Mouse (Mus musculus) liver, embryonic 14.5 days (tissue): ENCODE results near the gene Rab3il1. TPM values are rescaled to one million over a fixed set of nuclear protein-coding genes. Genes with fewer than 3 reads are reported as not detected.
A peak's percentile ranks its signal among the peaks of the same experiment; 100 is the strongest.
"Not testable (repeated sequence)": the region's sequence is repeated elsewhere in the genome, so short reads cannot be mapped to it uniquely, and the experiment has no call there.

Experiments
- ATAC-seq: fragments of 200-750 bp; cut with Nextera tagmentation; 2 replicates; pipeline ENCODE4 v1.8.0; 2017; ENCODE audit warnings: moderate number of reproducible peaks, mild to moderate bottlenecking, moderate library complexity; ENCODE audit not compliant: insufficient read depth
- DNase-seq, 3 experiments: peaks; one replicate each; pipeline ENCODE4 v3.0.0-alpha.2; 2012 to 2013; ENCODE audit warnings: low read depth in 3 of 3, low spot score in 3 of 3
- H3K27ac ChIP-seq: fragments of 300-500 bp; sonication (generic); 2 replicates; pipeline ENCODE4 v1.5.1; 2014; ENCODE audit warnings: moderate library complexity, mild to moderate bottlenecking, control low read depth, inconsistent platforms
- H3K27me3 ChIP-seq: fragments of 300-500 bp; sonication (generic); 2 replicates; pipeline ENCODE4 v1.6.1; 2014; ENCODE audit warnings: mild to moderate bottlenecking, low read length, moderate library complexity; ENCODE audit not compliant: control insufficient read depth, insufficient read depth
- H3K36me3 ChIP-seq: fragments of 300-500 bp; sonication (generic); replicated peaks from 2 replicates; pipeline ENCODE4 v1.6.1; 2014; ENCODE audit warnings: low read depth; ENCODE audit not compliant: control insufficient read depth, insufficient read depth
- H3K4me1 ChIP-seq, 2 experiments: fragments of 200-500 bp in 1 of 2; fragments of 300-500 bp in 1 of 2; sonication (generic) in 1 of 2; replicated peaks; 2 replicates each; pipeline ENCODE4 v1.6.1; 2012 to 2014; ENCODE audit warnings: antibody characterized with exemption in 1 of 2, inconsistent platforms in 1 of 2, low read length in 1 of 2; ENCODE audit not compliant: control insufficient read depth in 2 of 2, insufficient read depth in 2 of 2
- H3K4me2 ChIP-seq: fragments of 300-500 bp; sonication (generic); 2 replicates; pipeline ENCODE4 v1.6.1; 2014; ENCODE audit warnings: low read depth, mild to moderate bottlenecking, control low read depth, moderate library complexity
- H3K4me3 ChIP-seq, 2 experiments: fragments of 200-500 bp in 1 of 2; fragments of 300-500 bp in 1 of 2; sonication (generic) in 1 of 2; 2 replicates each; pipeline ENCODE4 v1.5.1; 2012 to 2014; ENCODE audit warnings: low read depth in 2 of 2, low read length in 2 of 2, mild to moderate bottlenecking in 2 of 2, control low read depth in 1 of 2, inconsistent platforms in 1 of 2, moderate library complexity in 1 of 2; ENCODE audit not compliant: insufficient read depth in 1 of 2
- H3K9ac ChIP-seq: fragments of 300-500 bp; sonication (generic); replicated peaks from 2 replicates; pipeline ENCODE4 v1.6.1; 2014; ENCODE audit warnings: mild to moderate bottlenecking, control low read depth, moderate library complexity
- H3K9me3 ChIP-seq: fragments of 300-500 bp; sonication (generic); 2 replicates; pipeline ENCODE4 v1.6.1; 2016; ENCODE audit warnings: low read length, mixed read lengths; ENCODE audit not compliant: control insufficient read depth
- CTCF ChIP-seq: IDR thresholded peaks from 2 replicates; pipeline ENCODE4 v1.5.1; 2016; ENCODE audit warnings: antibody characterized with exemption, low read depth, control low read depth
- EP300 ChIP-seq: IDR thresholded peaks from 2 replicates; pipeline ENCODE4 v1.6.1; 2016; ENCODE audit warnings: antibody characterized with exemption, low read depth
- WGBS: fragments of 180-500 bp; shearing (Covaris S2); extraction: QIAGEN DNeasy Blood & Tissue Kit; methylation state at CpG from one replicate; pipeline ENCODE4 v1.1.7; 2014; ENCODE audit not compliant: insufficient replicate concordance; 5-methylcytosine and 5-hydroxymethylcytosine counted together
- polyA plus RNA-seq, 2 experiments: library from polyadenylated mRNA; depleted of rRNA in 1 of 2; stranded (reverse) in 1 of 2; unstranded in 1 of 2; fragments of >200 nt; fragmentation: Nextera tagmentation in 1 of 2; extraction: Ambion mirVana in 1 of 2; gene quantifications; 2 replicates each; pipeline versions ENCODE4 v1.2.1 to v1.2.3; 2012 to 2014

Gene Rab3il1
- polyA plus RNA-seq, 2 experiments: 122 to 240 TPM

GRCm38 (mm10) chr19:9966096-9966867 is 35.2 kb upstream of the Rab3il1 start:
- Histone ChIP-seq H3K27ac (no peak overlapping the region), H3K4me2 (no peak overlapping the region), H3K4me1 (peaks cover 4 to 17% of the 10 kb centered on the region in 2 experiments; a peak in 3 of 4 replicates), H3K27me3 (no peaks in the 10 kb centered on the region), H3K9ac (no peak overlapping the region), H3K4me3 (no peak overlapping the region), H3K36me3 (no peaks in the 10 kb centered on the region), H3K9me3 (no peaks in the 10 kb centered on the region)
- TF ChIP-seq EP300 (no peak), CTCF (no peak)
- DNase-seq (no peak), ATAC-seq (no peak)
- WGBS: 55% methylated on average over 2 of the region's 2 CpGs

GRCm38 (mm10) chr19:9968081-9968787 is 33.2 kb upstream of the Rab3il1 start:
- DNase-seq: no peak
- no peak for ATAC-seq
- WGBS: 69% methylated on average over 9 of the region's 10 CpGs

GRCm38 (mm10) chr19:9974853-9975252 is 26.6 kb upstream of the Rab3il1 start:
- H3K9me3 ChIP-seq, DNase-seq, H3K27ac ChIP-seq, H3K4me3 ChIP-seq, H3K27me3 ChIP-seq, H3K36me3 ChIP-seq, H3K9ac ChIP-seq, H3K4me2 ChIP-seq: not testable (repeated sequence)
- peak; percentile 5; the same call in 1 of the 2 replicates for ATAC-seq
- 16% methylated on average over 2 of the region's 2 CpGs for WGBS
- peaks cover 23 to 41% of the 10 kb centered on the region in 2 experiments for H3K4me1 ChIP-seq

More at GRCm38 (mm10) chr19:9968081-9968787, 33.2 kb upstream of the Rab3il1 start:
- H3K9ac ChIP-seq: no peak overlapping the region; the same call in 1 of the 2 replicates
- no peaks in the 10 kb centered on the region for H3K27me3 ChIP-seq
- no peak for TF ChIP-seq CTCF
- no peak for TF ChIP-seq EP300
- H3K4me2 ChIP-seq: no peak overlapping the region
- no peaks in the 10 kb centered on the region for H3K9me3 ChIP-seq
- H3K4me1 ChIP-seq: peaks cover 4 to 19% of the 10 kb centered on the region in 2 experiments; a peak in 3 of 4 replicates
- H3K4me3 ChIP-seq: no peak overlapping the region
- H3K36me3 ChIP-seq: no peaks in the 10 kb centered on the region
- no peak overlapping the region for H3K27ac ChIP-seq

- H3K9ac ChIP-seq: no peak overlapping the region
- H3K4me3 ChIP-seq: no peak overlapping the region
- H3K4me2 ChIP-seq: peak overlapping the region; percentile 11; the same call in 1 of the 2 replicates
- H3K4me1 ChIP-seq: peaks cover 38 to 53% of the 10 kb centered on the region in 2 experiments
- no peak for DNase-seq
- no peak for ATAC-seq
- H3K27ac ChIP-seq: 0 out of 2 replicates have a peak overlapping the region, but pooled peaks have one; percentile 20
- H3K9me3 ChIP-seq: no peaks in the 10 kb centered on the region
- no peaks in the 10 kb centered on the region for H3K36me3 ChIP-seq
- TF ChIP-seq CTCF: no peak
- TF ChIP-seq EP300: no peak
- 82% methylated on average over 10 of the region's 10 CpGs for WGBS
- no peaks in the 10 kb centered on the region for H3K27me3 ChIP-seq
Measured at GRCm38 (mm10) chr19:9977085-9977484, 24.4 kb upstream of the Rab3il1 start.

- H3K9me3 ChIP-seq: no peaks in the 10 kb centered on the region
- H3K27me3 ChIP-seq: no peaks in the 10 kb centered on the region
- 4% methylated on average over 5 of the region's 5 CpGs for WGBS
- H3K4me2 ChIP-seq: peak overlapping the region; percentile 63
- peaks cover 2% of the 10 kb centered on the region for H3K36me3 ChIP-seq
- peak overlapping the region in 1 of 2 experiments; percentile 14; a peak in 1 of 4 replicates for H3K4me3 ChIP-seq
- peak overlapping the region; percentile 93 for H3K27ac ChIP-seq
- TF ChIP-seq CTCF: no peak
- TF ChIP-seq EP300: peak; percentile 85
- peaks cover 38 to 53% of the 10 kb centered on the region in 2 experiments for H3K4me1 ChIP-seq
- H3K9ac ChIP-seq: peak overlapping the region; percentile 64
- DNase-seq (peak; percentile 85 to 92 (median 88)), ATAC-seq (peak; percentile 49)
Measured at GRCm38 (mm10) chr19:9978431-9978951, 23.0 kb upstream of the Rab3il1 start.
